Mouse (Mus musculus) ovary, postnatal 14 days (tissue): ENCODE data around the gene Ucp2.

ENCODE experiments used
- DNase-seq: peaks from one replicate; pipeline ENCODE4 v3.0.0; 2022; ENCODE audit warnings: low spot score

The Ucp2 gene

DNA sequence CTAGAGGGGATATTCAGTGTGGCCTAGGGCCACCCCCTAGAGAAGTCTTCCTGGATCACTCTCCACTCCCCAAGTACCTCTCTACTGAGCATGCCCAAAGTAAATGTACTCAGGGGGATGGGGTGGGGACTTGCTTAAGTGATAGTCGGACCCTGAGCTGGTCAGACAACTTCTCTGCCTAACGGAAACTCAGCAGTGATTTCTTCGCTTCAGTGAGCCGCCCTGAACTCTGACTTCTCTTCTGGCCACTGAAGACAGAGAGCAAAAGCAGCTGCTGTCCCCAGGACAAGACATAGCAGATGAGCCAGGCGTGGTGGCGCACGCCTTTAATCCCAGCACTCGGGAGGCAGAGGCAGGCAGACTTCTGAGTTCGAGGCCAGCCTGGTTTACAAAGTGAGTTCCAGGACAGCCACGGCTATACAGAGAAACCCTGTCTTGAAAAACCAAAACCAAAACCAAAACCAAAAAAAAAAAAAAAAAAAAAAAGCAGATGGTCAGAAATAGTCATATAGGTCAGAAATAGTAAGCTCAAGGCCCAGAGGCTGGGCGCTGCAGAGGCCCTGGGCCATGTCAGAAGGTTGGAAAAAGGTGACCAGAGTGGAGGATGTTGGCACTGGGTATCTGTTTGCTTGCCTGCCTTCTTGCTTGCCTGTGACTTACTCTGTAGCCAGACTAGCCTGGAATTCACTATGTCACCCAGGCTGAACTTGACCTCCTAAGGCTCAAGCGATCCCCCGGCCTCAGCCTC, 11.8 kb downstream of the Ucp2 start:
- no peak for DNase-seq

- no peak for DNase-seq
Observed at GRCm38 (mm10) chr7:100506494-100506893, 13.4 kb downstream of the Ucp2 start.

DNA sequence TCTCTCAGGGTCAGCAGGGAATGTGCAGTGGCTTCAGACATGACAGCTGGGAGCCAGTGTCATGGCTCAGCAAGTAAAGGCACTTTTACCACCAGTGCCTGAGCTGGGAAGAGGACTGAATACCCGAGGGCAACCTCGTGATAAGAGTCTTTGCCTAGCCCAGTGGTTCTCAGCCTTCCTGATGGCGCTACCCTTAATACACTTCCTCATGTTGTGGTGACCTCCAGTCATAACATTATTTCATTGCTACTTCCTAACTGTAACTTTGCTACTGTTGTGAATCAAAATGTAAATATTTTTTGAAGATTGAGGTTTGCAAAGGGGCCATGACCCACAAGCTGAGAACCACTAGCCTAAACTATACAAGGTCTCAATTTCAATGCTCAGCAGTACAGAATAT, 15.5 kb downstream of the Ucp2 start:
- no peak for DNase-seq

DNA sequence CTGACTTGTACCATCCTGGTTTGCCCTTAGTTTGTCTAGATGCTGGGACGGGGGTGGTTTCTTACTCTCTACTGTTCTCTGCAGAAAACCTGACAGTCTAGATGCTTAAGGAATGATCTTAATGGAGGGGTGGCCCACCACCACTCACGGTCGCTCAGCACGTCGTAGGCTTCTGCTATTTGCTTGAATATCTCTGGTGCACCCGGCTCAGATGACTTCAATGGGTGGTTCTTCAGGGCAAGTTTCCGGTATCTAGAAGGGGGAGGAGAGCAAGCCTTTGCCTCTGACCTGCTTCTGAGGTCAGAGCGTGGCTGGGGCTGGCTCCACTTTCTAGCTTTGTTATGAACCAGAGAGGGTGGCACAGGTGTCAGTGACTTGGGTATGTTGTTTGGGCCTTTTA, 18.5 kb downstream of the Ucp2 start:
- DNase-seq: no peak

GRCm38 (mm10) chr7:100514573-100514972, 21.4 kb downstream of the Ucp2 start, which contains the start of gene Dnajb13:
Dnajb13 (minus strand) TSS chr7:100514960.
- no peak for DNase-seq

DNA sequence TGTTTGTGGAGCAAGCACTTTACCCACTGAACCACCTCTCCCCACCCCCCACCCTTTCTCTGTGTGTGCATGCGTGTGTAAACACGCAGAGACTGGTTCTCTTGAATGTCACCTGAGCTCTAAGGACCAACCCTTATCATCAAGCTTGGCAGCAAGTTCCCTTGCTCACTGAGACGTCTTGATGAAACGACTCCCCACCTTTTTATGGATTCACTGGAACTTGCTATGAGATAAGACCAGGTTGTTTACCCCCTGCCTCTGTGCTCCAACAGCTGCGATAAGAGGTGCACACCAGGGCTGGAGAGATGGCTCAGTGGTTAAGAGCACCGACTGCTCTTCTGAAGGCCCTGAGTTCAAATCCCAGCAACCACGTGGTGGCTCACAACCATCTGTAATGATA, 27.1 kb downstream of the Ucp2 start:
- no peak for DNase-seq

- peak; percentile 83 for DNase-seq
Observed at GRCm38 (mm10) chr7:100520663-100521285, 27.6 kb downstream of the Ucp2 start.

- no peak for DNase-seq
Observed at GRCm38 (mm10) chr7:100522222-100522621, 29.1 kb downstream of the Ucp2 start.

GRCm38 (mm10) chr7:100524669-100525068, 31.5 kb downstream of the Ucp2 start:
- DNase-seq: no peak

- DNase-seq: no peak
Observed at GRCm38 (mm10) chr7:100530766-100531165, 37.6 kb downstream of the Ucp2 start.

DNA sequence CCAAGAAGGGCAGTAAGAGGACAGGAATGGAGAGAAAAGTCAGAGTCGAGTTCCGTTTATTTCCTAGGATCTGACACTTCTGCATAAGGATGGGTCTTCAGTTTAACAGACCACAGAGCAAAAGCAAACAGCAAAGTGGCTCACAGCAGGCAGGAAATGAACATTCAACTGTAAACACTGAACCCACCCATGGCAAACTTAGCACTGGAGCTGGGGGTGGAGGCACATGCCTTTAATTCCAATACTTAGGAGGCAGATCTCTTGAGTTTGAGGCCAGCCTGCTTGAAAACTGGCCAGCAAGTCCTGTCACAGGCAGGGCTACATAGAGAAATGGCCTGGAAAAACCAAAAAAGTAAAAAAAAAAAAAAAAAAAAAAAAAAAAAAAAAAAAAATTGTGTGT, 40.4 kb downstream of the Ucp2 start:
- no peak for DNase-seq

DNA sequence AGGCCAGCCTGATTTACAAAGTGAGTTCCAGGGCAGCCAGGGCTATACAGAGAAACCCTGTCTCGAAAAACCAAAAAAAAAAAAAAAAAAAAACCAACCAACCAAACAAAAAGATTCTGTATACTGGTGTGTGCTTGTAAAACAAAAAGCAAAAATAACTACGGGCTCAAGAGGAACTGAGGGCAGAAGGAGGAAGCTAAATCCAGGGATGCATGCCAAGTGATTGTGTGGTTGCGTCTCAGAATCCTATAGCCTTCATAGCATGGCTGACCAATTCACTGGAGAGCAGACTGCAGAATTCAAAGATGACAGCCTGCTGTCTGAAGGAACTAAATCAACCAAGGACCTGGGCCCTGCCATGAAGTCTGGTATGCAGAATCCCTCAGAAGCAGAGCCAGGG, 41.1 kb downstream of the Ucp2 start:
- no peak for DNase-seq

DNA sequence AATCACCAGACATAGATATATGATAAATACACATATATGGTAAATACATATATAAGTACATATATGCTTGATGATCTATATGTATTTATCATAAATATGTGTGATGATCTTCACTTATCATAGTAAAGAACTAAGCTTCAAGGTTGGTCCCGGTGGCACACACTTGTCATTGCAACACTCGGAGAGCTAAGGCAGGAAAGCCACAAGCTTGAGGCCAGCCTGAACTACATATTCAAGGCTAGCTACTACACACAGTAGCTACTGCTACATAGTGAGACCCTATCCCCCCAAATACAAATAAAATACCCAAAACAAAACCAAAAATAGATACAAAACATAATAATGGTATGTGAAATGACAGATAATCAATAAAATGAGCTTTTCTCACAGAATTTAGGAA, 42.7 kb downstream of the Ucp2 start:
- DNase-seq: no peak

- DNase-seq: peak; percentile 55
Observed at GRCm38 (mm10) chr7:100536804-100537518, 43.8 kb downstream of the Ucp2 start, which contains the start of gene Coa4. Coa4 (plus strand) TSS chr7:100537071.

GRCm38 (mm10) chr7:100537519-100537902, 44.4 kb downstream of the Ucp2 start:
- DNase-seq: no peak

GRCm38 (mm10) chr7:100539516-100539915, 46.4 kb downstream of the Ucp2 start:
- DNase-seq: no peak

DNA sequence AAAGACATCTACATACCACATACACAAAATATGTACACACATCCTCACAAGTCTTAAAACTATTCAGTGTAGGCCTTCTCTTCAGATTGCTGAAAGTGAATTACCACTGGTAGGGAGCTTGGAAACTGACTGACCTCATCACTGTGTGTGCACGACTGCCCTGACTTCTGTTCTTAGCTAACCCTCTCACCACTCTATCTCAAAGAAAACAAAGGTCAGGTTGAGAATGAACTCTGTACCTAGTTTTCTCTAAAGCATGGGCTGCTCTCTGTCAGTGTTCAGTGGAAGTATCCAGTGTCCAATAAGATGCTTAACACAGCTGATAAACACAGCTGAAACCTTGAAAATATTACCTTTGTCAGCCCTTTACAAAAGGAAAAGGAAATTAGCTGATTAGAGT, 51.3 kb downstream of the Ucp2 start:
- no peak for DNase-seq

- DNase-seq: no peak
Observed at GRCm38 (mm10) chr7:100547631-100548030, 54.5 kb downstream of the Ucp2 start.

DNA sequence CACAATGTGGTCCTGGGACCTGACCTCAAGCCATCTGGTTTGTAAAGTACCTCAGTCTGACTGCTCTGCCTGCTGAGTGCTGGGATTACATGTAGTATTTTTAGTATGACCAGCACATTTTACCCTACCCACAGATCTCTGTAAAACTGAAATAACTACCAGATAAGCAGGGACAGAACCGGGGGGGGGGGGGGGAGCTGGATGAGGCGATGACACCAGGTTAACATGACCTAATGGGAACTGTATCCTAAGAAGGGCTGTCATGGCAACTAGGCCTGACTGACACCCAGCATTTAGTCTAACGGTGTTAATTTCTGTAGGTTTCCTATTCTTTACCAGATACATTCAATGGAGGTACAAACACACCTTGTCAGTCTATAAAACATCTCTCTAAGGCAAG, 56.7 kb downstream of the Ucp2 start:
- no peak for DNase-seq

- no peak for DNase-seq
Observed at GRCm38 (mm10) chr7:100550338-100551007, 57.3 kb downstream of the Ucp2 start.
